Mouse (Mus musculus): ENCODE results near the gene Map7d2. TPM values are rescaled to one million over a fixed set of nuclear protein-coding genes. Genes with fewer than 3 reads are reported as not detected.
"Not testable (repeated sequence)": the region's sequence is repeated elsewhere in the genome, so short reads cannot be mapped to it uniquely, and the experiment has no call there.

Map7d2 gene
- polyA plus RNA-seq, 1 experiment = not detected

DNA sequence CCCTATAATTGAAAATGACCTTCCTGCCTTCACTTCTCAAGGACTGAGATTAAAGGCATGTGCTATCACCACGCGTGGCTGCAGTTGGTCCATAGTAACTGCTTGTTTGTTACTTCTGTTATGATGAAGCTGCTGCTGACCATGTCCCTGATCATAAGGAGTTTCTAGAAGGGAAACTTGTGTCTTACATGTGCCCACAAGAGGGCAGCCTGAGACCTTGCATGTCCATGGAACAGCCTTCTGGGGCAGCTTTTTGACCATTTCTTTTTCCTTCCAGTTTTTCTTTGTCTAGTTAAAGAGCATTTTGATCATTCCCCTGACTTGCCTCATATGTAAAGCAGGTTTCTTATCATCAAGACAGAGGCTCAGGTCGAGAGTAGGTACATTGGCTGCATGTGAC lies 27.8 kb downstream of the Map7d2 start:
- TF ChIP-seq MYOD1 (IDR thresholded peaks at IDR 0.05; ENCODE audit: control insufficient read depth, insufficient read length, low read depth) (no peak), FOSL1 (IDR thresholded peaks at IDR 0.05; ENCODE audit: insufficient read depth, low read length, poor library complexity, severe bottlenecking) (no peak), CTCF (IDR thresholded peaks at IDR 0.05; ENCODE audit: control insufficient read depth, insufficient read depth, insufficient read length) (no peak), CEBPB (IDR thresholded peaks at IDR 0.05; ENCODE audit: low read depth) (no peak), MAX (IDR thresholded peaks at IDR 0.05) (no peak), USF1 (IDR thresholded peaks at IDR 0.05; ENCODE audit: low read depth) (no peak), MYOG (IDR thresholded peaks at IDR 0.05; ENCODE audit: control insufficient read depth, extremely low read depth, insufficient read length) (no peak)

DNA sequence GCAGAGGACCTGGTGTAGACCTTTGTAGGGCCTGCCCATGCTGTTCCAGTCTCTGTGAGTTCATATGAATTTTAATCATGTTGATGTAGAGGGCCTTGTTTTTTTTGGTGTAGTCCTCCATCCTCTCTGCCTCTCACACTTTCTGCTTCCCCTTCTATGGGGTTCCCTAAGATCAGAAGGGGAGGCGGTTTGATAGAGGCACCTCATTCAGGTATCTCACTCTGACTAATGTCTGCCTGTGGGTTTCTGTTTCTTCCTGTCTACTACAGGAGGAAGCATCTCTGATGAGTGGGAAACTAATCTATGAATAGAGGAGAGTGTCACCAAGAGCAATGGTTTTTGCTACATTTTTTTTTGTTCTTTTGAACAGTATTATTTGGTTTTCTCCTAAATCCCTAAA lies 32.8 kb downstream of the Map7d2 start:
- H3K36me3 ChIP-seq (ENCODE audit: control insufficient read depth, insufficient read depth) = no peaks in the 10 kb centered on the region
- no peaks in the 10 kb centered on the region for H3K79me3 ChIP-seq (ENCODE audit: low read depth)
- no peaks in the 10 kb centered on the region for H3K79me2 ChIP-seq (ENCODE audit: control insufficient read depth, insufficient read depth)
- no peak overlapping the region for H3K4me3 ChIP-seq (ENCODE audit: insufficient read depth, poor library complexity, severe bottlenecking)
- no peak overlapping the region for H3ac ChIP-seq (ENCODE audit: control insufficient read depth, insufficient read length, low read depth)
- TF ChIP-seq CEBPB (IDR thresholded peaks at IDR 0.05; ENCODE audit: low read depth) (no peak), CTCF (IDR thresholded peaks at IDR 0.05; ENCODE audit: control insufficient read depth, insufficient read depth, insufficient read length) (no peak), FOSL1 (IDR thresholded peaks at IDR 0.05; ENCODE audit: insufficient read depth, low read length, poor library complexity, severe bottlenecking) (no peak), MAX (IDR thresholded peaks at IDR 0.05) (no peak), MYOG (IDR thresholded peaks at IDR 0.05; ENCODE audit: control insufficient read depth, extremely low read depth, insufficient read length) (no peak), MYOD1 (IDR thresholded peaks at IDR 0.05; ENCODE audit: control insufficient read depth, insufficient read length, low read depth) (no peak), USF1 (IDR thresholded peaks at IDR 0.05; ENCODE audit: low read depth) (no peak)
- H3K27me3 ChIP-seq (ENCODE audit: control insufficient read depth, insufficient read depth, insufficient read length) = no peaks in the 10 kb centered on the region

More for the DNA sequence above, 27.8 kb downstream of the Map7d2 start:
- Histone ChIP-seq H3K79me2 (ENCODE audit: control insufficient read depth, insufficient read depth) (no peaks in the 10 kb centered on the region), H3ac (ENCODE audit: control insufficient read depth, insufficient read length, low read depth) (no peak overlapping the region), H3K27me3 (ENCODE audit: control insufficient read depth, insufficient read depth, insufficient read length) (no peaks in the 10 kb centered on the region), H3K36me3 (ENCODE audit: control insufficient read depth, insufficient read depth) (no peaks in the 10 kb centered on the region), H3K79me3 (ENCODE audit: low read depth) (no peaks in the 10 kb centered on the region), H3K4me3 (ENCODE audit: insufficient read depth, poor library complexity, severe bottlenecking) (no peak overlapping the region)

DNA sequence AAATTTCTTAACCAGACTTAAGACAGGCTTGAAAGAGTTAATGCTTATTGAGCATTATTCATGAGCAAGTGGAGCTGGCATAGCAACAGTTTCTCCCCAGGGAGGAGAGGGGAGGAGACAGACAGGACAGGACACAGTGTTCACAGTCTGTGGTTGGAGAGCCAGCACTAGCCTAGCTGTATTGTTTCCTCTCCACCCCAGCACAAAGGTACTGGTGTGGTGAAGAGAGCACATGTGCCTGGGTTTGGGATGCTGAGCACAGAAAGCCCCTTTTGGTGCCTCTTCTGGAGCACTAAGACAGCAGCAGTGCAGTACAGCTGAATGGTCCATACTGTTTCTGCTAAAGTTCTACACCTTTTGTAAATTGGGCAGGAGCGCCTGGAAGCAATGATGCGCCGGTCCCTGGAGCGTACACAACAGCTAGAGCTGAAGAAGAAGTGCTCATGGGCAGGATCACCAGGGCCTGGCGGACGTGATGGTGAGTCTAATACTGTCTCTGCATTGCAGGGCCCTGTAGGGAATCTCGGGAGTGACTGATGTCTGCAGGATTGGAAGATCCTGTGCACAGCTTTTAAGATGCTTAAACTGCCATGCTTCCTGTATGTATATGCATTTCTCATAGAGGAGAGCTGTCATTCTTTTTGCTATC lies 44.8 kb downstream of the Map7d2 start:
- TF ChIP-seq USF1 (IDR thresholded peaks at IDR 0.05; ENCODE audit: low read depth) (no peak), CEBPB (IDR thresholded peaks at IDR 0.05; ENCODE audit: low read depth) (no peak), MYOG (IDR thresholded peaks at IDR 0.05; ENCODE audit: control insufficient read depth, extremely low read depth, insufficient read length) (no peak), MYOD1 (IDR thresholded peaks at IDR 0.05; ENCODE audit: control insufficient read depth, insufficient read length, low read depth) (no peak), MAX (IDR thresholded peaks at IDR 0.05) (no peak), FOSL1 (IDR thresholded peaks at IDR 0.05; ENCODE audit: insufficient read depth, low read length, poor library complexity, severe bottlenecking) (no peak), CTCF (IDR thresholded peaks at IDR 0.05; ENCODE audit: control insufficient read depth, insufficient read depth, insufficient read length) (no peak)
- H3K79me2 ChIP-seq (ENCODE audit: control insufficient read depth, insufficient read depth) = no peaks in the 10 kb centered on the region

DNA sequence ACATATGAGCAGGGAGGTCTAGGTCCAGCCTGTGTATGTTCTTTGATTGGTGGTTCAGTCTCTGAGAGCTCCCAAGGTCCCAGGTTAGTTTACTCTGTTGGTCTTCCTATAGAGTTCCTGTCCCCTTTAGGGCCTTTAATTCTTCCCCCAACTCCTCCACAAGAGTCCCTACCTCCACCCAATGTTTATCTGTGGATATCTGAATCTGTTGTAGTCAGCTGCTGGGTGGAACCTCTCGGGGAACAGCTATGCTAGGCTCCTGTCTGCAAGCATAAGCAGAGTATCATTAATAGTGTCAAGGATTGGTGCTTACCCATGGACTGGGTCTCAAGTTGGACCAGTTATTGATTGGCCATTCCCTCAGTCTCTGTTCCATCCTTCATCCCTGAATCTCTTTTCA lies 60.4 kb downstream of the Map7d2 start:
- Histone ChIP-seq H3K36me3 (ENCODE audit: control insufficient read depth, insufficient read depth) (no peaks in the 10 kb centered on the region), H3K4me3 (ENCODE audit: insufficient read depth, poor library complexity, severe bottlenecking) (no peak overlapping the region), H3K27me3 (ENCODE audit: control insufficient read depth, insufficient read depth, insufficient read length) (no peaks in the 10 kb centered on the region), H3K79me3 (ENCODE audit: low read depth) (no peaks in the 10 kb centered on the region), H3K79me2 (ENCODE audit: control insufficient read depth, insufficient read depth) (no peaks in the 10 kb centered on the region), H3ac (ENCODE audit: control insufficient read depth, insufficient read length, low read depth) (no peak overlapping the region)
- TF ChIP-seq MYOD1 (IDR thresholded peaks at IDR 0.05; ENCODE audit: control insufficient read depth, insufficient read length, low read depth) = no peak
- TF ChIP-seq MAX (IDR thresholded peaks at IDR 0.05) = no peak

More for the DNA sequence above, 44.8 kb downstream of the Map7d2 start:
- Histone ChIP-seq H3K79me3 (ENCODE audit: low read depth) (no peaks in the 10 kb centered on the region), H3K36me3 (ENCODE audit: control insufficient read depth, insufficient read depth) (no peaks in the 10 kb centered on the region), H3K4me3 (ENCODE audit: insufficient read depth, poor library complexity, severe bottlenecking) (no peak overlapping the region), H3K27me3 (ENCODE audit: control insufficient read depth, insufficient read depth, insufficient read length) (no peaks in the 10 kb centered on the region), H3ac (ENCODE audit: control insufficient read depth, insufficient read length, low read depth) (no peak overlapping the region)

DNA sequence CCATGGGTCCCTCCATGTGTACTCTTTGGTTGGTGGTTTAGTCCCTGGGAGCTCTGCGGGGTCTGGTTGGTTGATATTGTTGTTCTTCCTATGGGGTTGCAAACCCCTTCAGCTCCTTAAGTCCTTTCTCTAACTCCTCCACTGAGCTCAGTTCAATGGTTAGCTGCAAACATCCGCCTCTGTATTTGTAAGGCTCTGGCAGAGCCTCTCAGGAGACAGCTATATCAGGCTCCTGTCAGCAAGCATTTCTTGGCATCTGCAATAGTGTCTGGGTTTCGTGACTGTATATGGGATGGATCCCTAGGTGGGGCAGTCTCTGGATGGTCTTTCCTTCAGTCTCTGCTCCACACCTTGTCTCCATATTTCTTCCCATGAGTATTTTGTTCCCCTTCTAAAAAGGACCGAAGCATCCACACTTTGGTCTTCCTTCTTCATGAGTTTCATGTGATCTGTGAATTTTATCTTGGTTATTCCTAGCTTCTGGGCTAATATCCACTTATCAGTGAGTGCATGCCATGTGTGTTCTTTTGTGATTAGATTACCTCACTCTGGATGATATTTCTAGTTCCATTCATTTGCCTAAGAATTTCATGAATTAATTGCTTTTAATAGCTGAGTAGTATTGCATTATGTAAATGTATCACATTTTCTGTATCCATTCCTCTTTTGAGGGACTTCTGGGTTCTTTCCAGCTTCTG lies 64.0 kb downstream of the Map7d2 start:
- H3K79me2 ChIP-seq (ENCODE audit: control insufficient read depth, insufficient read depth); H3K27me3 ChIP-seq (ENCODE audit: control insufficient read depth, insufficient read depth, insufficient read length); H3K36me3 ChIP-seq (ENCODE audit: control insufficient read depth, insufficient read depth); H3ac ChIP-seq (ENCODE audit: control insufficient read depth, insufficient read length, low read depth); H3K79me3 ChIP-seq (ENCODE audit: low read depth); H3K4me3 ChIP-seq (ENCODE audit: insufficient read depth, poor library complexity, severe bottlenecking): not testable (repeated sequence)

- H3K79me3 ChIP-seq (ENCODE audit: low read depth) = no peaks in the 10 kb centered on the region
Observed at GRCm38 (mm10) chrX:159484247-159484646, 69.9 kb downstream of the Map7d2 start.

More at GRCm38 (mm10) chrX:159484247-159484646, 69.9 kb downstream of the Map7d2 start:
- Histone ChIP-seq H3K36me3 (ENCODE audit: control insufficient read depth, insufficient read depth) (no peaks in the 10 kb centered on the region), H3K27me3 (ENCODE audit: control insufficient read depth, insufficient read depth, insufficient read length) (no peaks in the 10 kb centered on the region), H3ac (ENCODE audit: control insufficient read depth, insufficient read length, low read depth) (no peak overlapping the region), H3K79me2 (ENCODE audit: control insufficient read depth, insufficient read depth) (no peaks in the 10 kb centered on the region), H3K4me3 (ENCODE audit: insufficient read depth, poor library complexity, severe bottlenecking) (no peak overlapping the region)
- TF ChIP-seq USF1 (IDR thresholded peaks at IDR 0.05; ENCODE audit: low read depth) = no peak
- no peak for TF ChIP-seq MYOG (IDR thresholded peaks at IDR 0.05; ENCODE audit: control insufficient read depth, extremely low read depth, insufficient read length)
- no peak for TF ChIP-seq CEBPB (IDR thresholded peaks at IDR 0.05; ENCODE audit: low read depth)
- TF ChIP-seq MAX (IDR thresholded peaks at IDR 0.05) = no peak
- TF ChIP-seq CTCF (IDR thresholded peaks at IDR 0.05; ENCODE audit: control insufficient read depth, insufficient read depth, insufficient read length) = no peak
- no peak for TF ChIP-seq MYOD1 (IDR thresholded peaks at IDR 0.05; ENCODE audit: control insufficient read depth, insufficient read length, low read depth)
- no peak for TF ChIP-seq FOSL1 (IDR thresholded peaks at IDR 0.05; ENCODE audit: insufficient read depth, low read length, poor library complexity, severe bottlenecking)

Data from C2C12 (cell line).